Mouse (Mus musculus) embryo, embryonic 9.5 days (tissue): ENCODE measurements around the gene Nqo2.
A peak's percentile ranks its signal among the peaks of the same experiment; 100 is the strongest.
"Not testable (repeated sequence)": the region's sequence is repeated elsewhere in the genome, so short reads cannot be mapped to it uniquely, and the experiment has no call there.

Experiments
- DNase-seq: peaks from one replicate; pipeline ENCODE4 v3.0.0-alpha.2; 2017; ENCODE audit errors: extremely low spot score

The Nqo2 gene

GRCm38 (mm10) chr13:33964206-33965046 is at the start of gene Nqo2:
Gene Nqo2, plus strand, starts transcription at chr13:33964687.
- peak; percentile 89 for DNase-seq

DNA sequence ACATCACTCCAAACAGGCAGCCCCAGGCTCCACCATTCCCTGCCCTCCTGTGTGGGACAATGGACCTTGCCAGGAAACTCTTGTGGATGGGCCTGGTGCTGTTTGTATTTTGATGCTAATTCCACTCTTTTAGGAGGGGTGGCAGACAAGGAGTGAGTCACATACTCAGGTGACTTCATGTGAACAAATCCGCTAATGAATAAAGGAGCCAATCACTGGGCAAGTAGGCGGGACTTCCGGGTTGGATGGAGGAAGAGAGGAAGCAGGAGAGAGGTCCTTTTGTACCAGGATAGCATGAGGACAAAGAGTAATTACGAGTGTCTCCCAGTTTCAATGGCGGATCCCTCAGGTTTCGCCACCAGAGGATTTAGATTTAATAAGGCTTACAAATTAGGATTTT is 43.4 kb upstream of the Nqo2 start:
- DNase-seq, result no peak

GRCm38 (mm10) chr13:33921699-33922098 is 42.8 kb upstream of the Nqo2 start:
- DNase-seq, result no peak

- DNase-seq, result no peak
These were observed 34.2 kb upstream of the Nqo2 start for GRCm38 (mm10) chr13:33930281-33930680.

- DNase-seq, result no peak
These were observed 33.6 kb upstream of the Nqo2 start for GRCm38 (mm10) chr13:33930912-33931311.

DNA sequence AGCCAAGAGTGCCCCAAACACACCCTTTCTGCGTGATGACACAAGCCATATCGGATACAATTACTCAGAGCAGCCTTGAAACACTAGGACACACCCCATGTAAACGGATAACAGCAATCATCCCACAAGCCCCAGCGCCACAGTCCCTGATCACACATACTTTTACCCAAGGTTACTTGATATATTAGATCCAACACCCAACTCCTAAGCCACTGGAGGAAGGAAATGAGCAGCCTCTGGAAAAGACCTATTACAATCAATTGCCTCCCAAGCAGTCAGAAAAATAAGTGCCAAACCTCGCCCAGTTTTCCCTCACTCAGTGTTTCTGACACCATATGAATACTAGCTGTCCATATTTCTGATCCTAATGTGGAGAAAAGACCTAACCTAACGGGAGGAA is 29.7 kb upstream of the Nqo2 start:
- DNase-seq, result no peak

- peak; percentile 69 for DNase-seq
These were observed 28.9 kb upstream of the Nqo2 start for GRCm38 (mm10) chr13:33935465-33936181.

GRCm38 (mm10) chr13:33937151-33937550 is 27.3 kb upstream of the Nqo2 start:
- DNase-seq, result no peak

- not testable (repeated sequence) for DNase-seq
These were observed 26.9 kb upstream of the Nqo2 start for GRCm38 (mm10) chr13:33937587-33937986.

DNA sequence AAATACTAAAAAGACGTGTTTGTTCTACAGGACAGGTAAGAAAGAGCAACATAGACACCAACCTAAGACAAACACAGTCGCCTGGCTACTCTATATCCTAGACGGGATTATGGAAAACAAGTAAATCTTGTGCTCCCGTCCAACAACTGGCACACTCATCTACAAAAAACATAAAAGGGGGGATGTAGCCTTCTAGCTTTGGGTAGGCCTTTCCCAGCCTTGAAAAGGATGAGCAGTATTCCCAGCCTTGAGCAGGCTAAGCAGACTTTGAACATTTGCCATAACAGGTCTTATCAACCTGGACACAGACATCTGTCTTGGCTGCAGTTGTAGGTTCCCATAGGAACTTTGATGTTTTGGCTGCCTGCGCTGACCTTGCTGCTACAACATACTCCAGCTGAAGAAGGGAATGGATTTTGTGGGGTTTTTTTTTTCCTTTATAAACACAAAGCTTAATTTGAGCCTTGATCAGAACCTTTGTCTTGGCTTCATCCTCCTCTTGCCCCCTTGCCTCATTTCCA is 23.1 kb upstream of the Nqo2 start:
- no peak for DNase-seq

GRCm38 (mm10) chr13:33942212-33942779 is 22.2 kb upstream of the Nqo2 start:
- peak; percentile 18 for DNase-seq

- DNase-seq, result no peak
These were observed 13.0 kb upstream of the Nqo2 start for GRCm38 (mm10) chr13:33951308-33952074.

DNA sequence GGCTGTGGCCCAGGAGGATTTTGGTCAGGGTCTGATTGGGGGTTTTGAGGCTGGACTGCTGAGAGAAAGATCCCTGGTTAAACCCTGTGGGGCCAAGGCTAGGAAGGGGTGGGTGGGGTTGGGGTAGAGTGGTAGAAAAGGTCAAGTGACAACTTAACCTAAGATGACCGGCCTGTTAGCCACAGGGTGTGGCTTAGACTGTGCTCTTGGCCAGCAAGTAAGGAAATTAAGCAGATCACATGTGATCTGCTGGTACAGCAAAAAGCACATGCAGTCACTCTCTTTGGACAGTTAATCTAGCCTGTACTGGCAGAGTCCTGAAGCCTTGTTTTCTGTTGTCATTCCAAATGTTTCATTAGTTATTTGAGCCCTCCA is 12.4 kb upstream of the Nqo2 start:
- DNase-seq, result no peak

- no peak for DNase-seq
These were observed 11.5 kb upstream of the Nqo2 start for GRCm38 (mm10) chr13:33952947-33953346.

DNA sequence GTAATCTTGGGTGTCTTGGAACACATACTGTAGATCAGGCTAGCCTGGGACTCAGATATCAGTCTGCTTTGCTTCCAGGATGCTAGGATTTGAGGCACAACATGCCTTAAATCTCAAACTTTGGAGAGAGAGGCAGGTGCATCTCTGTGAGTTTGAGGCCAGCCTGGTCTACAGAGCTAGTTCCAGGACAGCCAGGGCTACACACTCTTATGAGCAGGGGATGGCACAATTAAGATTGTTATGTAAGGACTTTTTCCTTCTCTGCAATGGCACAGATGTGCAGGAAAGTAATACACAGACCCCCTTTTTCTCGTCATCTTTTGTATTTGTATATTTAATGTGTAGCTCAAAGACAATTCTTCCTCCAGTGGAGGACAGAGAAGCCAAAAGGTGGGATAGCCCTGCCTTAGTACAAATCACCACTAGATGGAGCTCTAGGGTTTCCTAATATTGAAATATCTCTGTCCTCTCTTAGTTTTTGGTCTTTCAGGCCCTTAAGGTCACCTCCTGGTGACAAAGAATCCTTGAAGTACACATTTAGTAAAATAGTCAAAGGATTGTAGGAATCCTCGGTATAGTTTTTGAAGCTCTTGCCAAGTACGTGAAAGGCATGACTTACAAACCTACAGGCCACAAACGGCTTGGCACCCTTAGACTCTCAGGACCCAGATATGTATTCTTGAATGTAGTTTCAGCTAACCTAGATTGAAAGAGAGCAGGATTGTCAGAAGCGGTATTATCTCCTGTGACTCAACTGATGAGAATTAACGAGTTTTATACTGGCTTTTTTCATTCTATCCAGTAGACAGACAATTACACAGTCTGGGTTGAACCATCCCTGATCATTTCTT is 7.7 kb upstream of the Nqo2 start:
- peak; percentile 57 for DNase-seq

DNA sequence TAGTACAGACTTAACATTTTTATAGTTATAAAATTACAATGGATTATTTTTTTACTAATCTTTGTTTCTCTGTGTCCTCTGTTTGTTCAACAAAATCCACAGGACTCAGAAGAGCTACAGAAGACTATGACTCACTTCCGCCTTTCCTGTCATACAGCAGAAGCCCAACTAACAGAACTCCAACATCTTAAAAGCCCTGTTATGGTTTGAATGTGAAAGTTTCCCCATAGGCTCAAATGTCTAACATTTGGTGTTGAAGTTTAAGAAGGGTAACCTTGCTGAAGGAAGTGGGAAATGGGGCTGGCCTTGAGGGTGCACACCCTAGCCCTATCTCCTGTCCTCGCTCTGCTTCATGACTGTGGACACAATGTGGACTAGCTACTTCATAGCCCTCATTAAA is 4.7 kb upstream of the Nqo2 start:
- DNase-seq, result no peak

GRCm38 (mm10) chr13:33965056-33966024 is 853 bp downstream of the Nqo2 start:
- DNase-seq, result no peak

DNA sequence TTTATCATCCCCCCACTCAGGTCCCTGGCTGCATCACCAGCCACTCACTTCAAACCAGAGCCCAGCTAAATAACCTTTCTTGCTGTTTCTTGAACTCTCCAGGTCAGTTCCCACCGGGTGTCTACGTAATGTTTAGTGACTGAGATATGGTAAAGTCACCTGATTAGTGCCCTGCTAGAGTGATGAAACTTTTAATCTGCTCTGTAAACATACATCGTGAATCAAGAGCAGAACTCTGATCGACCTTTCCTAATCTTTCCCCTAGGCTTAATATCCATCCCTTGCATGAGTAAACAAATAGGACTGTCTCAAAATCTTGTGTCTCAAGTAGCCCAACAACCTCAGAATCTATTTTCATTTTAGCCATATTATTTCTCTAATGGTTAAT is 1.5 kb downstream of the Nqo2 start:
- no peak for DNase-seq

GRCm38 (mm10) chr13:33966574-33966973 is 2.1 kb downstream of the Nqo2 start:
- no peak for DNase-seq

DNA sequence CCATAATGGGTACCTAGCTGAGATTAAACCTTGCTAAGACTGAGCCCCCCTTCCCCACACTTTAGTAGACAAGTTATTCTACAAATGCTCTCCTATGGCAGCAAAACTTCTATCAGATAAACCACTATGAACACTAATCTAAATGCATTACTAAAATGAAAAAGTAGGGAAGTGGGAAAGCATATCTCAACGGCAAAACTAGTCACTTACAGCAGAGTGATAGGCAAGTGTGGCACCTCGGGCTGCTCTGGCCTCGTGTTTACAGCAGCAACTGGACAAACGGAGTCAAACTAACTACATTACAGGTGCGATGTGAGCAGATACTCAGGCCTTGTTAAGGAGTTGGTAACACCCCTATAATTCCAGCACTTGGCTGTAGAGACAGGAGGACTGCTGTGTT is 25.1 kb downstream of the Nqo2 start:
- no peak for DNase-seq
